Mouse (Mus musculus): ENCODE results near the gene Ms4a6b. TPM values are rescaled to one million over a fixed set of nuclear protein-coding genes. Genes with fewer than 3 reads are reported as not detected.
"Not testable (repeated sequence)": the region's sequence is repeated elsewhere in the genome, so short reads cannot be mapped to it uniquely, and the experiment has no call there.

Gene Ms4a6b
- polyA plus RNA-seq, 1 experiment from 2014 or later: 5.0 TPM

DNA sequence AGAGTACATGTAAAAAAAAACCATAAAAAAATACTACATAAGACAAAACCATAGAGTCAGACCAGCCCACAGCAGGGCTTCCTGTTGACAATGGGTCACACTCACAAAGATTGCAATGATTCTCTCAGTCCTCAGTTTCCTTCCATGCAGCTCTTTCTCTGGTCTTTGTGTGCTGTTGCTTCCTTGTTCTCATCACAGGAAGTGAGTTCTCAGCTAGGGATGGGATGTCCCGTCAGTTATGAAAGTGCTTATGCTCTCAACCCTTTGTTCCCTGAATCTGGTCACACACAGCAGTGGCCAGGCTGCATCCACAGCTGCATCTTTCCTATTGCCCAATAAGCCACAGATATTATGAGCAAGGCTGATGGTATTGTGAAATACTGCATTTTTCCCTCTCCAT lies 2.9 kb upstream of the Ms4a6b start:
- H3K9ac ChIP-seq (ENCODE audit: low read depth, low read length): no peak overlapping the region
- DNase-seq (ENCODE audit: low spot score) (no peak), ATAC-seq (ENCODE audit: low FRiP score) (no peak)
- WGBS: 74% methylated on average over 1 of the region's 1 CpGs
- H3K36me3 ChIP-seq (ENCODE audit: control insufficient read depth, insufficient read depth, low read length): no peaks in the 10 kb centered on the region
- H3K27ac ChIP-seq (ENCODE audit: low read depth, low read length): no peak overlapping the region
- no peak overlapping the region for H3K4me3 ChIP-seq (ENCODE audit: low read depth, low read length)
- no peaks in the 10 kb centered on the region for H3K27me3 ChIP-seq (ENCODE audit: control insufficient read depth, insufficient read depth, low read length)
- no peak overlapping the region for H3K4me2 ChIP-seq (replicated peaks; ENCODE audit: low read depth, low read length)
- H3K9me3 ChIP-seq (ENCODE audit: control insufficient read depth, low read length): no peaks in the 10 kb centered on the region
- H3K4me1 ChIP-seq (replicated peaks; ENCODE audit: control insufficient read depth, insufficient read depth, low read length): no peaks in the 10 kb centered on the region

- ATAC-seq (ENCODE audit: low FRiP score) (no peak), DNase-seq (ENCODE audit: low spot score) (no peak)
- no peak overlapping the region for H3K4me3 ChIP-seq (ENCODE audit: low read depth, low read length)
- no peaks in the 10 kb centered on the region for H3K27me3 ChIP-seq (ENCODE audit: control insufficient read depth, insufficient read depth, low read length)
- no peaks in the 10 kb centered on the region for H3K4me1 ChIP-seq (replicated peaks; ENCODE audit: control insufficient read depth, insufficient read depth, low read length)
- 75% methylated on average over 4 of the region's 4 CpGs for WGBS
- H3K36me3 ChIP-seq (ENCODE audit: control insufficient read depth, insufficient read depth, low read length): no peaks in the 10 kb centered on the region
- H3K27ac ChIP-seq (ENCODE audit: low read depth, low read length): no peak overlapping the region
- no peak overlapping the region for H3K4me2 ChIP-seq (replicated peaks; ENCODE audit: low read depth, low read length)
- H3K9ac ChIP-seq (ENCODE audit: low read depth, low read length): no peak overlapping the region
- H3K9me3 ChIP-seq (ENCODE audit: control insufficient read depth, low read length): no peaks in the 10 kb centered on the region
Measured at GRCm38 (mm10) chr19:11516845-11517244, 533 bp downstream of the Ms4a6b start.

DNA sequence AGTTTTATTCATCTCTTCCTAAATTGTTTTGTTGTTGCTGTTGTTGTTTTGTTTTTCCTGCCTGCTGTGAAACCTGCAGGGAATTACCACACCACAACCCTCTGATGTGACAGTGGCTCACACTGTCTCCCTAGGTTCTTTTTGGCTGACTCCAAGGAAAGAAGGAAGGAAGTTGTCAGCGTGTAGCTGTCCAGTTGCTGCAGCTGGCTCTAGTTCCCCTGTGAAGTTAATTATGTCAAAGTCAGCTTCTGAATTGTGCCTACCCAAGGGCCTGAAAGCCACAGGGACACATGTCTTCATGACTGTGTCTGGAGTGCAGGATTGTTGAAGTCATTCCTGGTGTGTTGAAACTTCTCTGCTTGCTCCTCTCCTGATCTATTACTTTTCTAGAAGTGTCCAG lies 1.1 kb downstream of the Ms4a6b start:
- 54% methylated on average over 1 of the region's 1 CpGs for WGBS
- H3K36me3 ChIP-seq (ENCODE audit: control insufficient read depth, insufficient read depth, low read length); H3K27me3 ChIP-seq (ENCODE audit: control insufficient read depth, insufficient read depth, low read length); H3K4me2 ChIP-seq (replicated peaks; ENCODE audit: low read depth, low read length); H3K9ac ChIP-seq (ENCODE audit: low read depth, low read length); H3K27ac ChIP-seq (ENCODE audit: low read depth, low read length); DNase-seq (ENCODE audit: low spot score); H3K4me1 ChIP-seq (replicated peaks; ENCODE audit: control insufficient read depth, insufficient read depth, low read length); H3K4me3 ChIP-seq (ENCODE audit: low read depth, low read length); H3K9me3 ChIP-seq (ENCODE audit: control insufficient read depth, low read length); ATAC-seq (ENCODE audit: low FRiP score): not testable (repeated sequence)

GRCm38 (mm10) chr19:11518356-11518755 lies 2.0 kb downstream of the Ms4a6b start:
- H3K4me1 ChIP-seq (replicated peaks; ENCODE audit: control insufficient read depth, insufficient read depth, low read length); DNase-seq (ENCODE audit: low spot score); H3K27me3 ChIP-seq (ENCODE audit: control insufficient read depth, insufficient read depth, low read length); H3K4me3 ChIP-seq (ENCODE audit: low read depth, low read length); ATAC-seq (ENCODE audit: low FRiP score); H3K9ac ChIP-seq (ENCODE audit: low read depth, low read length); H3K36me3 ChIP-seq (ENCODE audit: control insufficient read depth, insufficient read depth, low read length); H3K4me2 ChIP-seq (replicated peaks; ENCODE audit: low read depth, low read length); H3K9me3 ChIP-seq (ENCODE audit: control insufficient read depth, low read length); H3K27ac ChIP-seq (ENCODE audit: low read depth, low read length): not testable (repeated sequence)
- WGBS: 85% methylated on average over 2 of the region's 2 CpGs

DNA sequence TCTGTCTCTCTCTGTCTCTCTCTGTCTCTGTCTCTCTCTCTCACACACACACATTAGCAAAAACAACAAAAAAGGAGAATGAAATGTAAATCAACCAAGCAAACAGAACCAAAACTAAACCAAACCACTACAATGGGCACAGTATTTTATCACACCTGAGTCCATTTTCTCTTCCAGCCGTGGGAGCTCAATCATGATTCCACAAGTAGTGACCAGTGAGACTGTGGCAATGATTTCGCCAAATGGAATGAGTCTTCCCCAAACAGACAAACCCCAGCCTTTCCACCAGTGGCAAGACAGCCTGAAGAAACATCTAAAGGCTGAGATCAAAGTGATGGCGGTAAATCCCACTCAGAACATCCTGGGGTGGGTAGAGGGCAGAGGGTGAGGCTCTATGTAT lies 3.8 kb downstream of the Ms4a6b start:
- 90% methylated on average over 3 of the region's 3 CpGs for WGBS
- no peak for ATAC-seq (ENCODE audit: low FRiP score)
- no peak overlapping the region for H3K4me2 ChIP-seq (replicated peaks; ENCODE audit: low read depth, low read length)
- H3K4me1 ChIP-seq (replicated peaks; ENCODE audit: control insufficient read depth, insufficient read depth, low read length): no peaks in the 10 kb centered on the region
- no peak overlapping the region for H3K27ac ChIP-seq (ENCODE audit: low read depth, low read length)
- H3K9me3 ChIP-seq (ENCODE audit: control insufficient read depth, low read length): no peaks in the 10 kb centered on the region
- H3K4me3 ChIP-seq (ENCODE audit: low read depth, low read length): no peak overlapping the region
- no peaks in the 10 kb centered on the region for H3K36me3 ChIP-seq (ENCODE audit: control insufficient read depth, insufficient read depth, low read length)
- no peaks in the 10 kb centered on the region for H3K27me3 ChIP-seq (ENCODE audit: control insufficient read depth, insufficient read depth, low read length)
- H3K9ac ChIP-seq (ENCODE audit: low read depth, low read length): no peak overlapping the region
- DNase-seq (ENCODE audit: low spot score): no peak

GRCm38 (mm10) chr19:11533421-11533820 lies 17.1 kb downstream of the Ms4a6b start:
- 100% methylated on average over 1 of the region's 1 CpGs for WGBS
- no peak overlapping the region for H3K4me3 ChIP-seq (ENCODE audit: low read depth, low read length)
- no peak for ATAC-seq (ENCODE audit: low FRiP score)

GRCm38 (mm10) chr19:11533888-11534445 lies 17.7 kb downstream of the Ms4a6b start:
- ATAC-seq (ENCODE audit: low FRiP score) (no peak), DNase-seq (ENCODE audit: low spot score) (no peak)
- no peak overlapping the region for H3K4me3 ChIP-seq (ENCODE audit: low read depth, low read length)
- no peaks in the 10 kb centered on the region for H3K27me3 ChIP-seq (ENCODE audit: control insufficient read depth, insufficient read depth, low read length)
- H3K36me3 ChIP-seq (ENCODE audit: control insufficient read depth, insufficient read depth, low read length): no peaks in the 10 kb centered on the region
- H3K4me2 ChIP-seq (replicated peaks; ENCODE audit: low read depth, low read length): no peak overlapping the region
- H3K4me1 ChIP-seq (replicated peaks; ENCODE audit: control insufficient read depth, insufficient read depth, low read length): no peaks in the 10 kb centered on the region
- no peak overlapping the region for H3K9ac ChIP-seq (ENCODE audit: low read depth, low read length)
- H3K27ac ChIP-seq (ENCODE audit: low read depth, low read length): no peak overlapping the region
- 69% methylated on average over 2 of the region's 2 CpGs for WGBS
- no peaks in the 10 kb centered on the region for H3K9me3 ChIP-seq (ENCODE audit: control insufficient read depth, low read length)

More at GRCm38 (mm10) chr19:11533421-11533820, 17.1 kb downstream of the Ms4a6b start:
- no peaks in the 10 kb centered on the region for H3K36me3 ChIP-seq (ENCODE audit: control insufficient read depth, insufficient read depth, low read length)
- no peaks in the 10 kb centered on the region for H3K9me3 ChIP-seq (ENCODE audit: control insufficient read depth, low read length)
- no peaks in the 10 kb centered on the region for H3K27me3 ChIP-seq (ENCODE audit: control insufficient read depth, insufficient read depth, low read length)
- H3K4me1 ChIP-seq (replicated peaks; ENCODE audit: control insufficient read depth, insufficient read depth, low read length): no peaks in the 10 kb centered on the region
- no peak for DNase-seq (ENCODE audit: low spot score)
- H3K9ac ChIP-seq (ENCODE audit: low read depth, low read length): no peak overlapping the region
- no peak overlapping the region for H3K4me2 ChIP-seq (replicated peaks; ENCODE audit: low read depth, low read length)
- no peak overlapping the region for H3K27ac ChIP-seq (ENCODE audit: low read depth, low read length)

- Histone ChIP-seq H3K9me3 (ENCODE audit: control insufficient read depth, low read length) (no peaks in the 10 kb centered on the region), H3K27ac (ENCODE audit: low read depth, low read length) (no peak within 1 kb of the TSS), H3K27me3 (ENCODE audit: control insufficient read depth, insufficient read depth, low read length) (no peaks in the 10 kb centered on the region), H3K36me3 (ENCODE audit: control insufficient read depth, insufficient read depth, low read length) (no peaks in the 10 kb centered on the region), H3K4me2 (replicated peaks; ENCODE audit: low read depth, low read length) (no peak within 1 kb of the TSS), H3K9ac (ENCODE audit: low read depth, low read length) (no peak within 1 kb of the TSS), H3K4me3 (ENCODE audit: low read depth, low read length) (no peak within 1 kb of the TSS), H3K4me1 (replicated peaks; ENCODE audit: control insufficient read depth, insufficient read depth, low read length) (no peaks in the 10 kb centered on the region)
- WGBS: 14% methylated on average over 7 of the region's 7 CpGs
- DNase-seq (ENCODE audit: low spot score): no peak
- ATAC-seq (ENCODE audit: low FRiP score): no peak
Measured at GRCm38 (mm10) chr19:11536593-11536992, 20.3 kb downstream of the Ms4a6b start, which contains the start of gene Ms4a4d. Ms4a4d (plus strand) TSS chr19:11536801.

DNA sequence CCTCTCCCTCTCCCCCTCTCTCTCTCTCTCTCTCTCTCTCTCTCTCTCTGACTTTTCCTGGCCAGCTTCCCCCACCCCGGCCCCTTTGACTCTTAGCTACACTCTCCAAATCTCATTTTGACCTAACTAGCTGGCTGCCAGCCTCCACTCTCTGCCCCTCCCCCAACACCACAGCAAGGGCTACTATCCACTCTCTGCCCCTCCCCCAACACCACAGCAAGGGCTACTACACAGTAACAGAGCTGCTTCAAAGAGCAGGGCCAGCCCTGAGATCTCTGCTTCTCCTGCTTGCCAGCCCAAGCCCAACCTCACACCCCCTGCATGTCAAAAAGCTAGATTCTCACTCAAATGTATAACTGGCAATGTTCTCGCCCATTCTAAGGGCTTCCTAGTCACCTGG lies 21.0 kb downstream of the Ms4a6b start:
- peak; percentile 16 for DNase-seq (ENCODE audit: low spot score)
- Histone ChIP-seq H3K4me2 (replicated peaks; ENCODE audit: low read depth, low read length) (no peak overlapping the region), H3K9me3 (ENCODE audit: control insufficient read depth, low read length) (no peaks in the 10 kb centered on the region), H3K36me3 (ENCODE audit: control insufficient read depth, insufficient read depth, low read length) (no peaks in the 10 kb centered on the region), H3K4me1 (replicated peaks; ENCODE audit: control insufficient read depth, insufficient read depth, low read length) (no peaks in the 10 kb centered on the region), H3K4me3 (ENCODE audit: low read depth, low read length) (no peak overlapping the region), H3K27me3 (ENCODE audit: control insufficient read depth, insufficient read depth, low read length) (no peaks in the 10 kb centered on the region), H3K27ac (ENCODE audit: low read depth, low read length) (no peak overlapping the region), H3K9ac (ENCODE audit: low read depth, low read length) (no peak overlapping the region)
- 24% methylated on average over 2 of the region's 2 CpGs for WGBS
- ATAC-seq (ENCODE audit: low FRiP score): 0 out of 2 replicates have a peak, but pooled peaks have one; percentile 54

All from hindbrain, embryonic 11.5 days (tissue).